Mouse (Mus musculus): ENCODE results near the gene Rad51b. TPM values are rescaled to one million over a fixed set of nuclear protein-coding genes. Genes with fewer than 3 reads are reported as not detected.

Rad51b gene
- polyA plus RNA-seq, 1 experiment from 2014 or later: 4.4 TPM

DNA sequence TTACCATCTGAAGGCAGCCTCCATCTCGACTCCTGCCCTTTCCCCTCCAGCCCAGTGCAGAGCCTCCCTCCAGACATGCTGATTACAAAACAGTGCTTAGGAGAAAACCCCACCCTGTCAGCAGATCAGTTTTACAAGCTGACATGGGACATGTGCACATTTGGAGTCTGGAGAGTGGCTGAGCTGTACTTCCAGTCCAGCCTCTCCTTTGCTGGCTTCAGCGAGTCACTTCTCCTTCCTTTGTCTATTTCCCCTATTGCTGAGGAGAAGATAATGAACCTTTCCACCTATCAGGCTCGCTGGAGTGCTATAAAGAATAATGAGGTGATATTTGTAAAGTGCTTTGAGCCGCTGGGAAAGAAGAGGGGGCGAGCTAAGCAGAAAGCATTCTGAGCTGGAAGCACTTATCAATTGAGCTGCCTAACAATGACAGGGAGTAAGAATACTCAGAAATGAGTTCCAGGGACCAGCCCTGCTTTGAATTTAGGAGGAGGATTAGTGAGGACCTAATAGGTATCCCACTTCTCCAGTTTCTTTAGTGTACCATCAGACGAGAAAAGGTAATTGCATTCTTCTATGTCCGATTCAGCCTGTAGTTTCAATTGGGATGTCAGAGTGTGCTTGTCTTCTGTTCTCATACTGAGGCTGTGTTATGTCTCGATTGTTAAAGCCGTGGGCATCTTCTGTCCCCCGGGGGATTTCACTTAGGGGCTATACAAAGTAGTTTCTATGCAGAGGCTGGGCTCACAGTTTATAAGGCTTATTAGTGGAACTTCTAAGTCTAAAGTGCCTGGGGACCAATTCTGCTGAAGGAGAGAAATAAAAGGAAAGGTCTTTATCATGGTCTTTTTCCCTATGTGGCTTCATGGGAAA lies 453.4 kb downstream of the Rad51b start:
- 42% methylated on average over 10 of the region's 10 CpGs for WGBS (ENCODE audit: insufficient replicate concordance)

DNA sequence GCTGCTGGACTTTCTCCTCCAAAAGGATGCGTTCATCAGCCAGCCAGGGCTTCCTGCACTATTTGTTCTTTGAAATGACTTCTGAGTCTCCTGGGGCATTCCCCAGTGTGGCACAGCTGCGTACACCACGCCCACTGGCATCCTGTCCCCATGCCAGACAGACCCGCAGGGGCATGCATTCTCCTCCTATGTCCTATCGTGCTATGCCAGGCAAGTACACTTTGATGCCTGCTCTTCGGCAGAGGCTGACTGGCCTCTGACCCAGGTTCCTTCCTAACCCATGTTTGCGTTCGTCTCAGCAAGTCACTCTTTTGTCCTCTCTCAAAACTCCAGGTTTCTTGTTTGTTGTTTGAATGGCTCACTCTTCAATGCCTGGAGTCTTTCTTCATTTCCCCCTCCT lies 454.7 kb downstream of the Rad51b start:
- no peaks in the 10 kb centered on the region for H3K27me3 ChIP-seq (ENCODE audit: control insufficient read depth, insufficient read depth, low read depth, low read length)
- no peak for ATAC-seq (ENCODE audit: low read depth)
- H3K27ac ChIP-seq (ENCODE audit: low read length): no peak overlapping the region
- no peaks in the 10 kb centered on the region for H3K9me3 ChIP-seq (replicated peaks; ENCODE audit: control insufficient read depth, low read length)
- H3K4me3 ChIP-seq (ENCODE audit: low read depth, low read length): no peak overlapping the region
- H3K4me2 ChIP-seq (ENCODE audit: low read depth, low read length): no peak overlapping the region
- no peaks in the 10 kb centered on the region for H3K36me3 ChIP-seq (ENCODE audit: control insufficient read depth, insufficient read depth)
- H3K4me1 ChIP-seq (ENCODE audit: control insufficient read depth, low read depth, low read length): no peaks in the 10 kb centered on the region; the same call in 1 of the 2 replicates
- H3K9ac ChIP-seq (ENCODE audit: low read depth, low read length): no peak overlapping the region
- 60% methylated on average over 8 of the region's 8 CpGs for WGBS (ENCODE audit: insufficient replicate concordance)

More for the DNA sequence above, 453.4 kb downstream of the Rad51b start:
- H3K27me3 ChIP-seq (ENCODE audit: control insufficient read depth, insufficient read depth, low read depth, low read length): no peaks in the 10 kb centered on the region
- no peaks in the 10 kb centered on the region; the same call in 1 of the 2 replicates for H3K4me1 ChIP-seq (ENCODE audit: control insufficient read depth, low read depth, low read length)
- H3K27ac ChIP-seq (ENCODE audit: low read length): 0 out of 2 replicates have a peak overlapping the region, but pooled peaks have one; percentile 49
- no peaks in the 10 kb centered on the region for H3K36me3 ChIP-seq (ENCODE audit: control insufficient read depth, insufficient read depth)
- no peaks in the 10 kb centered on the region for H3K9me3 ChIP-seq (replicated peaks; ENCODE audit: control insufficient read depth, low read length)
- peak; percentile 64 for ATAC-seq (ENCODE audit: low read depth)
- no peak overlapping the region for H3K4me3 ChIP-seq (ENCODE audit: low read depth, low read length)
- H3K9ac ChIP-seq (ENCODE audit: low read depth, low read length): no peak overlapping the region
- H3K4me2 ChIP-seq (ENCODE audit: low read depth, low read length): no peak overlapping the region

DNA sequence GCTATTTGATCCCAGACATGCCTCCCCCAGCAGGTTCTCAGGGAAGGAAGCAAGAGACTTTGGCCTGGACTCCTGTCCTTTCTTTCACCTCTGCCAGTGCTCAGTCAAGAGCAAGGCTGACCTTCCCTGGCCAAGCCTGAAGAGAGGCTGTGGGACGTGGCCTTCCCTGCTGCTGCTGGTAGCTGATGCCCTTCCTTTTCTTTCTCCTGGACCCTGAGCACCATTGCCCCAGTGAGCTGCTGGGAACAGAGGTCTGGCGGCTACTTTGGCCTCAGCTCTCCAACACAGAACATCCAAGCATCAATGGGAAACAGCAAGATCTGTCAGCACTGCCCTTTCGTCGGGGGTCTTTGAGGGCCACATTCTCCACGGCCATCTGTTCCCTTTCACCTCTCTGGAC lies 455.1 kb downstream of the Rad51b start:
- no peak for ATAC-seq (ENCODE audit: low read depth)
- Histone ChIP-seq H3K36me3 (ENCODE audit: control insufficient read depth, insufficient read depth) (no peaks in the 10 kb centered on the region), H3K9me3 (replicated peaks; ENCODE audit: control insufficient read depth, low read length) (no peaks in the 10 kb centered on the region), H3K27ac (ENCODE audit: low read length) (no peak overlapping the region), H3K4me2 (ENCODE audit: low read depth, low read length) (no peak overlapping the region), H3K4me1 (ENCODE audit: control insufficient read depth, low read depth, low read length) (no peaks in the 10 kb centered on the region; the same call in 1 of the 2 replicates), H3K4me3 (ENCODE audit: low read depth, low read length) (no peak overlapping the region), H3K9ac (ENCODE audit: low read depth, low read length) (no peak overlapping the region), H3K27me3 (ENCODE audit: control insufficient read depth, insufficient read depth, low read depth, low read length) (no peaks in the 10 kb centered on the region)
- 52% methylated on average over 5 of the region's 5 CpGs for WGBS (ENCODE audit: insufficient replicate concordance)

DNA sequence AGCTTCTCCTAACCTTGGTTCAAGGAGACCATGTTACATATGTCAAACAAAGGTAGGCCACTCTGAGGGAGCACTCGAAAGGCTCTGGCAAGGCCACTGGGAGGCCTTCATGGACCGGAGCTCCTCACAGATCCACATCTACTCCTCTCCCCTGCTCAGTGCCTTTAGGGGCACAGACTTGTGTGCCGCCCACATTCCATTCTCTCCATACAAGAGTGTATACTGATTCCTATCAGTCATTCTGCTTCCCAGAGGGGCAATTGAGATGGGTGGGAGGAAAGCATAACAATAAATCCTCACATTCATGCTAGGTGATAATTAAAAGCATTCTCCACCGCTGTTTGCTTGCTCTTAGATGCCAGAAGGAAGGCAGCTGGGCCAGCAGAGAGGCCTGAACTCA lies 458.5 kb downstream of the Rad51b start:
- 63% methylated on average over 4 of the region's 4 CpGs for WGBS (ENCODE audit: insufficient replicate concordance)
- ATAC-seq (ENCODE audit: low read depth): no peak
- H3K4me1 ChIP-seq (ENCODE audit: control insufficient read depth, low read depth, low read length): peaks cover 5% of the 10 kb centered on the region

DNA sequence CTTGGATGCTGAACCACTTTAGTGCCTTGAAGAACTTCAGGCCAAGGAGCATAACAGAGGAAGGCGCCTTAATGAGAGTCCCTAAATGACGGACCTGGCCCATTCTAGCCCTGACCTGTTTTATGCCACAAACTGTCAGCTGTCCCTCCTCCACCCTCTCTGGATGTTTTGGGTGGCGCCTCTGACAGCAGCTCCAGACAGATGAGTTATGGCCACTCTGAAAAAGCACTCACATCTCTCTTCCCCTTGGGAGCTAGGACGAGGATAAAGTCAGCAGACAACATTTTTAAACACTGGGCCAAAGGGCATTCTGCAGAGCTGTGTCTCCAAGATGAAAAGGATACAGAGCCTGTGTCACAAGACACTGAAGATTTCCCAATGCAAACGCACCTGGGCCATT lies 459.3 kb downstream of the Rad51b start:
- H3K36me3 ChIP-seq (ENCODE audit: control insufficient read depth, insufficient read depth): no peaks in the 10 kb centered on the region
- H3K4me1 ChIP-seq (ENCODE audit: control insufficient read depth, low read depth, low read length): peaks cover 5% of the 10 kb centered on the region
- no peak overlapping the region for H3K9ac ChIP-seq (ENCODE audit: low read depth, low read length)
- no peaks in the 10 kb centered on the region for H3K9me3 ChIP-seq (replicated peaks; ENCODE audit: control insufficient read depth, low read length)
- H3K27me3 ChIP-seq (ENCODE audit: control insufficient read depth, insufficient read depth, low read depth, low read length): no peaks in the 10 kb centered on the region
- H3K27ac ChIP-seq (ENCODE audit: low read length): no peak overlapping the region
- no peak for ATAC-seq (ENCODE audit: low read depth)
- H3K4me2 ChIP-seq (ENCODE audit: low read depth, low read length): no peak overlapping the region
- H3K4me3 ChIP-seq (ENCODE audit: low read depth, low read length): no peak overlapping the region
- WGBS (ENCODE audit: insufficient replicate concordance): 62% methylated on average over 5 of the region's 5 CpGs

More for the DNA sequence above, 458.5 kb downstream of the Rad51b start:
- H3K36me3 ChIP-seq (ENCODE audit: control insufficient read depth, insufficient read depth): no peaks in the 10 kb centered on the region
- no peak overlapping the region for H3K9ac ChIP-seq (ENCODE audit: low read depth, low read length)
- H3K4me3 ChIP-seq (ENCODE audit: low read depth, low read length): no peak overlapping the region
- no peak overlapping the region for H3K4me2 ChIP-seq (ENCODE audit: low read depth, low read length)
- no peaks in the 10 kb centered on the region for H3K9me3 ChIP-seq (replicated peaks; ENCODE audit: control insufficient read depth, low read length)
- no peak overlapping the region for H3K27ac ChIP-seq (ENCODE audit: low read length)
- no peaks in the 10 kb centered on the region for H3K27me3 ChIP-seq (ENCODE audit: control insufficient read depth, insufficient read depth, low read depth, low read length)

DNA sequence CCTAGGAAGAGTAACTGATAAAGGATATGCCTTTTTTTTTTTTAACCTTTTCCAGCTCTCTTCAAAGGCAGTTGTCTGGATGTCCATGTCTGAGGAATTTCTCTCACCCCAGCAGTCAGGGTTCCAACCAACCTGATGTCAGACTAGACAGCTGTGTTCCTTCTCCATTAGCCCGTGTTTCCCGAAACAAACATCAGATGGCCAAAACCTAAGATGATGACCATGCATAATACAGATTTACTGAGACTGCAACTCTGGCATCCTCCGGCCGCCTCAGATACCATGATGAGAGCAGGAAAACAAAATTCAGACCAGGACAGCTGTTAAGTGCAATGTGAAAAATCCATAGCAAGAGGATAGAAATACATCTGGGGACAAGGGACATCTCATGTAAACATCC lies 460.7 kb downstream of the Rad51b start:
- Histone ChIP-seq H3K9ac (ENCODE audit: low read depth, low read length) (no peak overlapping the region), H3K36me3 (ENCODE audit: control insufficient read depth, insufficient read depth) (no peaks in the 10 kb centered on the region), H3K27ac (ENCODE audit: low read length) (no peak overlapping the region), H3K4me1 (ENCODE audit: control insufficient read depth, low read depth, low read length) (peaks cover 16% of the 10 kb centered on the region), H3K9me3 (replicated peaks; ENCODE audit: control insufficient read depth, low read length) (no peaks in the 10 kb centered on the region), H3K4me2 (ENCODE audit: low read depth, low read length) (no peak overlapping the region), H3K4me3 (ENCODE audit: low read depth, low read length) (no peak overlapping the region), H3K27me3 (ENCODE audit: control insufficient read depth, insufficient read depth, low read depth, low read length) (no peaks in the 10 kb centered on the region)
- no peak for ATAC-seq (ENCODE audit: low read depth)
- 72% methylated on average over 4 of the region's 4 CpGs for WGBS (ENCODE audit: insufficient replicate concordance)

DNA sequence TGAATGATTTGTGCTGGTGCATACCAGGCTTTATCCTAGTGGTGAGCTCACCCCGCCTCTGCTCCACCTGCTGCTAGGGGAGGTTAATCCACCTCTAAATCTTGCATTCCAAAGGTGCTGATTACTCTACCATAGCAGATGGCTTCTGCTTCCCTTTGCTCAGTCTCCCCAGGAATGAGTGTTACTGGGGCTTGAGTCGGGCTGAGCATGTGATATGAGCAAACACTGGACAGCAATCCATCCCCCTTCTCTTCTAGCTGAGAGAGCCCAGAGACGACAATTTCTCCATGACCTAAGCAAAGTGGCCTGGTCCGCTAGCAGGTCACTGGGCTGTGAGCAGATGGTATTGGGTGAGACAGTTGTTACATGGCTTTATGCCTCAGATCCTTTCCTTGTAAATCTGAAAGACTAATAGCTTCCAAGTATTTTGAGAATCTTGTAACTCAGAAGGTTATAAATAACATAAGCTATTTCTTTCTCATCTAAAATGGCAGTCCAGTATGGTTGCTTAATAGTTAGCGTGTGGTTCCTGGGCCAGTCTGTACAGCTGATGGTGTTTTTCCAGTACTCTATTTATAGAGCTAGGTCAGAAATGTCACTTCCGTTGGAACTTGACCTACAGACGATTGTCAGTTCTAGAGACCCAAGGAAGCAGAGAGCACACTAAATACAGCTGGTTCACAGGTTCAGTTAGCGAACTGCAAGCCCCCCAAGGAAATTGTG lies 462.3 kb downstream of the Rad51b start:
- Histone ChIP-seq H3K4me2 (ENCODE audit: low read depth, low read length) (no peak overlapping the region), H3K4me3 (ENCODE audit: low read depth, low read length) (no peak overlapping the region), H3K9ac (ENCODE audit: low read depth, low read length) (no peak overlapping the region), H3K36me3 (ENCODE audit: control insufficient read depth, insufficient read depth) (no peaks in the 10 kb centered on the region), H3K4me1 (ENCODE audit: control insufficient read depth, low read depth, low read length) (peaks cover 16% of the 10 kb centered on the region), H3K9me3 (replicated peaks; ENCODE audit: control insufficient read depth, low read length) (no peaks in the 10 kb centered on the region), H3K27me3 (ENCODE audit: control insufficient read depth, insufficient read depth, low read depth, low read length) (no peaks in the 10 kb centered on the region), H3K27ac (ENCODE audit: low read length) (no peak overlapping the region)
- WGBS (ENCODE audit: insufficient replicate concordance): 56% methylated on average over 8 of the region's 8 CpGs
- no peak for ATAC-seq (ENCODE audit: low read depth)

DNA sequence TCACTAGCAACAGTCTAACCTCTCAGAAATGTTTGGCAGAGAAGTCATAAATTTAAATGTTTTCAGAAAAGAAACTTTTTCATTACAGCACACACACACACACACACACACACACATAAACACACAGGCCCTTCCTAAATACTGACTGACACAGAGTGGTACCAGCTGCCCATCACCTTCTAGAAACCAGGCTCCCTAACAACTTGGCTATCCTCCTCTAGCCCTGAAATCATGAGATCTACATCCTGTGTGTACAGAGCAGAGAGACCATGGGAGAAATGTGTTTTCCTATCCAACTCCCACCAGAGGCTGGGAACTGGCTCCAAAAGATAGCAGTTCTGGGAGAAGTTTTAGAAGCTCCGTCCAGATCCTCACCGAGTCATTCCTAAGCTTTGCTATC lies 464.1 kb downstream of the Rad51b start:
- no peak for ATAC-seq (ENCODE audit: low read depth)
- WGBS (ENCODE audit: insufficient replicate concordance): 63% methylated on average over 2 of the region's 2 CpGs
- Histone ChIP-seq H3K9ac (ENCODE audit: low read depth, low read length) (no peak overlapping the region), H3K4me2 (ENCODE audit: low read depth, low read length) (no peak overlapping the region), H3K27me3 (ENCODE audit: control insufficient read depth, insufficient read depth, low read depth, low read length) (no peaks in the 10 kb centered on the region), H3K36me3 (ENCODE audit: control insufficient read depth, insufficient read depth) (no peaks in the 10 kb centered on the region), H3K4me3 (ENCODE audit: low read depth, low read length) (no peak overlapping the region), H3K27ac (ENCODE audit: low read length) (no peak overlapping the region), H3K4me1 (ENCODE audit: control insufficient read depth, low read depth, low read length) (peaks cover 16% of the 10 kb centered on the region), H3K9me3 (replicated peaks; ENCODE audit: control insufficient read depth, low read length) (no peaks in the 10 kb centered on the region)

DNA sequence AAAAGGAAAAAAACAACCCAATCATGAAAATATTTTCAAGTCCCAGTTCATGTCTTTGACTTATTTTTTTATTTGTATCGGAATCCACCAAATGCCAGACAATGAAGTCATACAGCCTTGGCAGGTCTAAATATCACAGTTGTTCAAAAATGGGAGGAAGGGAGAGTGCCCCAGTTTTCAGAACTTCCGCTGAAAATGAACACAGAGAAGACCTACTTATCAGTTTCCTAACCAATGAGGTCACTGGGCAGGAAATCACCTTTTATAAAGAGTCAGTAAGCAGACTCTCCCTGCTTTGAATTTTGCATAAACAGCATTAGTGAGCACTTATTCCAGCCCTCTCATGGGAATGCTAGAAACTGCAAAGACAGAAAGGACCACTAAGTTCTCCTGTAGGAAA lies 465.0 kb downstream of the Rad51b start:
- no peaks in the 10 kb centered on the region for H3K27me3 ChIP-seq (ENCODE audit: control insufficient read depth, insufficient read depth, low read depth, low read length)
- H3K4me3 ChIP-seq (ENCODE audit: low read depth, low read length): no peak overlapping the region
- H3K36me3 ChIP-seq (ENCODE audit: control insufficient read depth, insufficient read depth): no peaks in the 10 kb centered on the region
- H3K4me2 ChIP-seq (ENCODE audit: low read depth, low read length): no peak overlapping the region
- WGBS (ENCODE audit: insufficient replicate concordance): 50% methylated on average over 2 of the region's 2 CpGs
- H3K27ac ChIP-seq (ENCODE audit: low read length): 0 out of 2 replicates have a peak overlapping the region, but pooled peaks have one; percentile 21
- ATAC-seq (ENCODE audit: low read depth): no peak
- no peak overlapping the region for H3K9ac ChIP-seq (ENCODE audit: low read depth, low read length)
- no peaks in the 10 kb centered on the region for H3K9me3 ChIP-seq (replicated peaks; ENCODE audit: control insufficient read depth, low read length)
- H3K4me1 ChIP-seq (ENCODE audit: control insufficient read depth, low read depth, low read length): peaks cover 16% of the 10 kb centered on the region
